Mouse (Mus musculus) T-helper 17 cell (primary cell): ENCODE data around the gene Mettl4.
"Not testable (repeated sequence)": the region's sequence is repeated elsewhere in the genome, so short reads cannot be mapped to it uniquely, and the experiment has no call there.

ENCODE experiments used
- in situ Hi-C, 2 experiments: fragments of 300-600 bp; cut with MboI, MseI; formaldehyde crosslinking; loops; 1 replicate in 1 of 2; 2 replicates in 1 of 2; pipeline ENCODE4 v1.15.1; 2025; ENCODE audit warnings: high pct_unique_total_duplicates in 2 of 2

Gene Mettl4

GRCm38 (mm10) chr17:94749466-94750135 lies at the start of gene Mettl4:
Gene Mettl4, minus strand, starts transcription at chr17:94750019.
- in situ Hi-C loops: no loop called here

DNA sequence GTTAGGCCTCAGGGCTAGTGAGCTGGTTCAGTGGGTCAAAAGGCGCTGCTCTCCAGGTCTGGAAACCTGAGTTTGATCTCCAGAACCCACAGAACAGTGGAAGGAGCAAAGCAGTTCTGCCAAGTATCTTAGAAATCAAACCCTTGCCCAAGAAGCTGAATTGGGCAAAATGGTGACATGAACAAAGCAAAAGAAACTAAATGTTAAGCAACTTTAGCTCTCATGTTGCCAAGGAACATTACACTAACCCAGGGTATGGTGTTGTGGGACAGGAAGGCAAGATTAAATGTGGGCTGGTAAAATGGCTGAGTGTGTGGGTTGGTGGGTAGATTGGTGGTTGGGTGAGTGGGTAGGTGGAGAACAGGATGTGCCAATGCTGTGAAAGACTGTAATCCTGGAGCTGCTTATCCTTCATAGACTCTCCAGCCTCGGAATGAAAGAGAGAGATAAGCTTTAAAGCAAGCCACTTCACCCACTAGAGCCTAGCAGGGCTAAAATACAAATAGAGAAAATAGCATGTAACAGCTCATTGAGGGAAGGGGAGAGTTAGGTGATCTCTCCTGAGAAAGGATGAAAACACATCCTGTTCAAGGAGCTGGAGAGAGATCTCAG lies 29.2 kb upstream of the Mettl4 start:
- in situ Hi-C loops: loop anchor here in 1 of 2 experiments (5.0 kb wide), 2 partner anchors 38 to 52 kb away; no protein-coding TSS in a partner anchor

DNA sequence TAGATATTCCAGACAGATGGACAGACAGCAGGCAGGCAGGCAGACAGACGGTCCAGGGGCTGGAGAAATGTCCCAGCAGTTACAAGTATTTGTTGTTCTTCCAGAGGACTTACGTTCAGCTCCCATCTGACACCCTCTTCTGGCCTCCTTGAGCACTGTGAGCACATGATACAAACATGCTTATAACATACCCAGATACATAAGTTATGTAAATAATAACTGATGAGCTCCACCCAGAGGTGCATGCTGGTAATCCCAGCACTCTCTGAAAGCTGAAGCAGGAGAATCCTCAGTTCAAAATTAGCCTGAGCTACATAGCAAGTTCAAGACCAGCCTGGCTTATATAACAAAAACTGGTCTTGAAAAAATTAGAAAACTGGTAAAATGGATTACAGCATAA lies 18.7 kb upstream of the Mettl4 start:
- in situ Hi-C loops: no loop called here

DNA sequence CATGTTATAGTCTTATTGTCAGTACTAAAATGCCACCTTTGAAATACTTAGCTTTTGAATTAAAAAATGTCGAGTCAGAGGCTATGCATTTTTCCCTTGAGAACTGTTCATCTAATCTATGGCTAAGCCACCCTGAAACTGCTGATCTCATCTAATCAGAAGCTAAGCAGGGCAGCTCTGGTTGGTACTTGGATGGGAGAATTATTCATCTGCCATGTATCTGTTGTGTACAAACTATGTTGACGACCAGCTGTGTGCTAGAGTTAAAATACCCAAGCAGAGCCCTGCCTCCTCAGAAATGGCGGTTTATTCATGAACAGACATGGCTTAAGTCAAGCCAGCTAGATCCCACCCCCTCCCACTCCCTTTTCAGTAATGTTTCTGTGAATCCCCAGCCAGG lies 14.9 kb upstream of the Mettl4 start:
- in situ Hi-C loops: loop anchor here in 1 of 2 experiments (5.0 kb wide), 1 partner anchor 103 kb away; no protein-coding TSS in a partner anchor

DNA sequence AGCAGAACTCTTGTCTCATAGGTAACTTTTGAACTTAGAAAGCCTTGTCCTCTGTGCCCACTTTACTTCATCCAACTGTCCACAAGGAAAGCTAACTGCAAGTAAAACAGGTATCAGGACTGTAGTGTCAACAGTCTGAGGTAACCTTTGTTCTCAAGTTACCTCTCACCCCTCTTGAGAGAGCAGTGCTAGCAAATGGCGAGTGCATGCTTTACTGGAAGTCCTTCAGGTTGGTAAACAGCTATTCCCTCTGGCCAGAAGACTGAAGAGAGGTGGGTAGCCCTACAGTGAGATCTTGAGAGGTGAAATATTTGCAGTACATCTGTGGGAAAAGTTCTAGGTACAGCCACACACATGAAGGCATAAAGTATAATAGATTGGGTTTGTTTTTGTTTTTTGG lies 14.2 kb upstream of the Mettl4 start:
- in situ Hi-C loops: loop anchor here in 1 of 2 experiments (5.0 kb wide), 1 partner anchor 103 kb away; no protein-coding TSS in a partner anchor

DNA sequence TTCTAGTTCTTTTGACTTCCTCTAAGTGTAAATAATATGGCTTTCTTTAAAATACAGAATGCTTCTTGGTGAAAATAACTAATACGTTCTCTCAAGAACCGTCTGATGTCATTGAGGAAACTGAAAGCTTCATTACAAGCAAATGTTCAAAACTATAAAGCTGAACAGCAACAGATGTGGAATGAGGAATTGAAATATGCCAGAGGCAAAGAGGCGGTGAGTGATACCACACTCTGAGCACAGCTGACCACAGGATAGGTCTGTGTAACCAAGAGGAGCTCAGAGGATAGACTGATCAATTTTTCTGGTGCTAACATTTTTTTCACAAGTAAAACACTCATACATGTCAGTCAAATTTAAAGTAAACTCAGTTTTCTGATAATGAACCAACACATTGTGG lies 12.6 kb upstream of the Mettl4 start:
- in situ Hi-C loops: loop anchor here in 1 of 2 experiments (5.0 kb wide), 1 partner anchor 105 kb away; no protein-coding TSS in a partner anchor

GRCm38 (mm10) chr17:94750136-94750729 lies 414 bp upstream of the Mettl4 start:
- in situ Hi-C loops: no loop called here

GRCm38 (mm10) chr17:94738173-94738572 lies 11.6 kb downstream of the Mettl4 start:
- in situ Hi-C loops: no loop called here

GRCm38 (mm10) chr17:94735885-94736284 lies 13.9 kb downstream of the Mettl4 start:
- in situ Hi-C loops: no loop called here

- in situ Hi-C loops: no loop called here
These were observed 14.4 kb downstream of the Mettl4 start for GRCm38 (mm10) chr17:94735437-94735836.

GRCm38 (mm10) chr17:94730416-94730815 lies 19.4 kb downstream of the Mettl4 start:
- in situ Hi-C loops: not testable (repeated sequence)

- in situ Hi-C loops: loop anchor here in 1 of 2 experiments (5.0 kb wide), 1 partner anchor 51 kb away; no protein-coding TSS in a partner anchor
These were observed 23.1 kb downstream of the Mettl4 start for GRCm38 (mm10) chr17:94726750-94727149.

DNA sequence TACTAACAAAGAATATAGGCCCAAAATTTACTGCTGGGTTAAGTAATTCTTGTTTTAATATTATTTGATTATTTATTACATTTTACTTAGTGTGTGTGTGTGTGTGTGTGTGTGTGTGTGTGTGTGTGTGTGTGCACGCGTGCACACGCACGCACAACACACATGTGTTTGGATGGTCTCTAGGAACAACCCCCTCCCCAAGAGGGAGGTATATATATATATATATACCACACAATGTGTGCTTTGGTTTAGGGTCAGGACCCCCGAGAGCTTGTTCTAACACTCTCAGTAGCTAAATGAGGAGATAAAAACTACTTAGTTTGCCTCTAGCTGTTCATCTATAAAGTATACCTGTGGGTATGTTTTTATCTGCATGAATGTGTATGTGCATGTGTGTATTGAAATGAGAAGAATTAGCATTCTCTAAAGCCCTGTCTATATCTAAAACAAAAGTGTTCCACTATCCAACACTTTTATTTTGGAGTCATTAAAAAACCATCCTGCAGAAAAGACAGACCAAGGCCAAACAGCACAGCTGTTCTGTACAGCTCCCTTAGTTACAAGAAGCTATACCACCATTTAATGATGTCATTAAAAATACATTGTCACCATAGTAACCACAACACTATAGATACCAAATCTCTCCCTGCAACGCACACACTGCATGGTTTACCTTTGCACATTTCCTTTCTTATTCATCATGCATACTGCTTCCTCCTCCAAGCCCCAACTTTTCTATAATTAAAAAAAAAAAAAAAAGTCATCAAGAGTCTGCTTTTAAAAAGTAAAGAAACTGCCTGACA lies 76.1 kb downstream of the Mettl4 start:
- in situ Hi-C loops: loop anchor here in 1 of 2 experiments (10.0 kb wide), 1 partner anchor 1439 kb away; no protein-coding TSS in a partner anchor
